Mouse (Mus musculus) ZHBTc4 (cell line): Measurements from ENCODE around the gene Tanc1.
A peak's percentile ranks its signal among the peaks of the same experiment; 100 is the strongest.

Experiments used
- DNase-seq: peaks from one replicate; pipeline ENCODE4 v3.0.0-alpha.2; 2011; ENCODE audit warnings: low read depth, low spot score

Tanc1 gene

DNA sequence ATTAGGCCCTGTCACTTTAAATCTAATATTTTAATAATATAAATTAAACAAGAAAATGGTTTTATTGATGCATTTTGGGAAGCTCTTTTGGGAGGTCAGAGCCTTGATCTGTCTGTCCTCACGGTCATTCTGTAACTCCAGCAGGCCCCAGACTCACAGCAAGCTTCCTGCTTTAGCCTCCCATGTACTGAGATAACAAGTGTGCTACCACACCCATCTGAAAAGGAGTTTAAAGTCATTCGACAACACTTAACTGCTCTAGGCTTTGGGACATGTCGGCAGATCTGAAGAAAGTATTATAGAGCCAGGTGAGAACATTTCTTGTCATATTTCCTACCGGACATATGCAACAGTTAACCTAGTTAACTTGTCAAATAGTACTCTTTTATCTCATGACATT lies 69.3 kb downstream of the Tanc1 start:
- no peak for DNase-seq

- no peak for DNase-seq
Observed at GRCm38 (mm10) chr2:59684864-59685605, 73.2 kb downstream of the Tanc1 start.

DNA sequence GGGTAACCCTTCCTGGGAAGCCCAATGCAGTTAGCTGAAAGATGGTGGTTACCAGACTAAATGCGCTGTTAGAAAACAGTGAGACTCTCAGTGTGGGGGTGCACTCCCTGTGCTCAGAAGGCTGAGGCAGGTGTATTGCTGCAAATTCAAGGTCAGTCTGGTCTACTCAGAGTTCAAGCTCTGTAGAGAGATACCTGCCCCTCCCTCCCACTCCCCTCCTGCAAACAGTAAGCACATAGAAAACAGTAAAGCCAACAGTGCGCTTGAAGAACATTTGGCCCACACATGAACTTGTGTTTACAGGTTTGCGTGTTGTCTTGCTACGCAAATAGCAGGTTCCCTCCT lies 73.7 kb downstream of the Tanc1 start:
- peak; percentile 43 for DNase-seq

DNA sequence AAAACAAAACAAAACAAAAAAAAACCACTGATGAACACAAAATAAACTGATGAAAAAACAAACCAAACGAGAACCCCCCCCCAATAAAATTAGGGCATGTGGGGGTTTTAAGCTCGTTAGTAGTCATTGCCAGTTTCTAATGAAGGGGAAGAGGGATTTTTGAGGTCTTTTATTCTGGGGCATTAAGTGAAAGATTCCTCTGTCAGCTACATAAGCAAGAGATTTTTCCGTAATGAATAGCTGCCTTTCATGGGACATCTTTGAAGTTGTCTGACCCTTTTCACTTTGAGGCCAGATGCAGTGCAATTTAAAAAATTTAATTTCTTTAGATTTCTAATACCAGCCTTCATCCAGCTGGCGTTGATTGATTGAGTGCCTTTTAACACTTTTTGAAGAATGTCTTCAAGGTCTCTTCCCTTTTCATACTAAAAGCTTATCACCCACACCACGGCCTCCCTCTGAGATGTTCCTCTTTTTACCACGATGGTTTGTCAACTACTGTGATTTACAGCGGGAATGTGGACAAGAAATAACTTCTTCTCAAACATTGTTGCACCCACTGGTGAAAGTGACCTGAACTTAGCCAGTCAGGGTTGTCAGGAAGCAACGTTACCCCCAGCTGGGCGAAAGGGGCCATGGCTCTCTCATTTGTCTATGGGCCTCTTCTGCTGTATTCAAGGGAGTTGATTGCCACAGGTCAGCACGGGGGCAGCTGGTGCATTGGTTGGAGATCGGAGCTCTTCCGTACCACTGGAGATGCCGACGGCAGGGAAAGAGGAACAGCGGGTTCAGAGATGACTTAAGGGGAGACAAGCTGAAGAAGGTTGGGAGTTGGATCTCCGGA lies 76.6 kb downstream of the Tanc1 start:
- no peak for DNase-seq

DNA sequence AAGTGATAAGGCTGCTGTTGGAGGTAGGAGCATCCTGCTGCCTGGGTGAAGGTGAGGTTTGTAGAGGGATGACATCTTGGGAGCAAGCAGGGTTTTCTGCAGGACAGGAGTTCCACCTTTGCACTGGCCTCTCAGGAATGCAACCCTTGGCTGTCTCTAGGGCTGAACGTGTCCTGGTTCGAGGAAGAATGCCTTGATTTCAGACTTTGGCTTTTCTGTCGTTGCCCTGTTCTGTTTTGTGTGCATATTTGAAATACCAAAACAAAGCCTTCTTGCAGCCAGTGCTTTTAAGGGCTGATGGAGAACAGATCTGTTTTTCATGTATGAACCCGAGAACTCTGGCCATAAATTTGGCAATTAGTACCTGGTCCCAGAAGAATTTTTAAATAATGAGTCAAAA lies 79.3 kb downstream of the Tanc1 start:
- no peak for DNase-seq

DNA sequence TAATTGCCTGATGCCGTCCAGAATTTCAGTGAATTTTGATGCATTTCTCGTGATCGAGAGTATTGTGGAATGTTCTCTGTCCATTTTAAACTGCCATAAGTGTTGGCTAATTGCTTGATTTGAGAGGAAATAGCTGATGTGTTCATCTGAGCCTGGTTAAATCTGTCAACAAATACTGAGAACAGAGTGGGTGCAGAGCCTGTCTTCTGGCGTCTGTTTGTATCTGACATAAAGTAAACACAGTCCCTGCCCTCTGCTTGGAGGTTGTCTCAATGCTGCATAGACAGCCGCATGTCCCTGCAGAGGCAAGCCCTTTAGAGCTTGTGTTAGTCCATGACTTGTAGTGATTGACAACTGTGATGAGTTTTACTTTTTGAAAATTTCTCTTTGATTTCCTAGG lies 81.6 kb downstream of the Tanc1 start:
- no peak for DNase-seq

- DNase-seq: no peak
Observed at GRCm38 (mm10) chr2:59697123-59697522, 85.3 kb downstream of the Tanc1 start.

DNA sequence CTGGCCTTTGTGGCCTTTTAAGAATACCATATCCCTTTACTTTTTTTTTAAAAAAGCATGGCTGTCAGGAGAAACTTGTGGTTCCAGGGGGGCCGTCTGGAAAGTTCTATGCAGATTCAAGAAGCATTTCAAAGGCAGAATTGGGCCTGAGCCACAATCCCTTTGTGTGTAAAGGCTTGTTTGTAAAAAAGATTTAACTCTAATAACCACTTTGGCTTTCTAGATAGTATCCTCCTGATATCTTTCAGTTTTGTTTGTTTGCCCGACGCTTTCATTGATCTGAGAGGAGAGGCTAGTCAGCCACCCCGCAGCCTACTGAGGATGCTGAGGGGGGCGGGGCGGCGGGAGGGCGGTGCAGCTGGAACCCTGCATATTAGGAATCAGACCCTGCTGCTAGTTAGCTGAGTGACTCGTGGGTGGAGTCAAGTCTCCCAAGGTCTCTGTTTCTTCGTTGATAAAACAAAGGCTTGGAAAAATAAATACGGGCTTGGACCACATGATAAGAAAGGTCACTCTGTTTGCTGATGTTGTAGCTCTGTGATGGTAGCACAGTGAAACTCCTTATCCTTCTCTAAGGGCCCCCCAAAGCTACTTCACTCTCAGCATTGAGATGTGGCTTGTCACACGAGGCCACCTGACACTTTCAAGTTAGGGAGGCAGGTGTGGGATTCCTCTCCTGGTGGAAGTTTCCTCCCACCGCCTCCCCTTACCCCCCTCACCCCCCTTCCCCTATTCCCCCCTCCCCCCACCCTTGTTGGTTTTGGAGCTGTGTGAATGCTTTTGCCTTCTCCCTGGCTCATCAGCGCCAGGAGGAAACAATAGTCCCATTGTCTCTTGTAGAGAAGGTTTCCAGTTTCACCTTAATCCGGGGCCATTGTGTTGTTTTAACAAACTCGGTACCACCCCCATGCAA lies 86.1 kb downstream of the Tanc1 start:
- DNase-seq: peak; percentile 86

DNA sequence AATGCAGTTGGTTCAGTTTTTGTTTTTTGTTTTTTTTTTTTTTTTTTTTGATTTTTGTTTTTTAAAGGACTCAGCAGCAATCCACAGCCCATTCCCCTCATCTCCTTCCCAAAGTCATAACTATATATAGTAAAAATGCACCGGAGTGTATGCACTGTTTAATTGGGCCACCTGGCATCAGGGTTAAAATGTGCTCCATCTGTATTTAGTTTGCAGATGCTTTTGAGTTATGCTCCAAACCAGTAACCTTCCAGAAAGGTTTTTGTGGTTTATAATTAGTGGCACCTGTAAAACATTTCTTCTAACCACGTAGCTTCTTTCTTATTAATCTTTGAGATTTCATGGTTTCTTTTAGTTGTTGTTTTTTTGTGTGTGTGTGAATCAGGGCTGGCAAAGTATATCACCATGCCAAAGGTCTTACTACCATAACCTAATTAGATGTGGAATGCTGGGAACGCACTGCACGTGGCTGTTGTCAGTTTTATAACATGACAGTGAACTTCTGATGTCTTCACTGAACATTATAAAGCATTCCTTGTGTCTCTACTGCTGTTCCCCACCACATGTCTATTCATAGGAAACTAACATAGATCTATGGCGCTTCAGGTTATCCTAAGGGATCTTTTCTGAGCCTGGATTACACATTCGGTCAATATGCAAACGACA lies 86.9 kb downstream of the Tanc1 start:
- no peak for DNase-seq

- DNase-seq: no peak
Observed at GRCm38 (mm10) chr2:59699893-59700292, 88.1 kb downstream of the Tanc1 start.

- DNase-seq: no peak
Observed at GRCm38 (mm10) chr2:59705221-59705620, 93.4 kb downstream of the Tanc1 start.

- no peak for DNase-seq
Observed at GRCm38 (mm10) chr2:59706806-59707205, 95.0 kb downstream of the Tanc1 start.

- no peak for DNase-seq
Observed at GRCm38 (mm10) chr2:59707922-59708706, 96.3 kb downstream of the Tanc1 start.

GRCm38 (mm10) chr2:59710771-59711170 lies 98.9 kb downstream of the Tanc1 start:
- DNase-seq: no peak

- no peak for DNase-seq
Observed at GRCm38 (mm10) chr2:59711992-59712391, 100.2 kb downstream of the Tanc1 start.

GRCm38 (mm10) chr2:59712484-59712883 lies 100.6 kb downstream of the Tanc1 start:
- DNase-seq: no peak

DNA sequence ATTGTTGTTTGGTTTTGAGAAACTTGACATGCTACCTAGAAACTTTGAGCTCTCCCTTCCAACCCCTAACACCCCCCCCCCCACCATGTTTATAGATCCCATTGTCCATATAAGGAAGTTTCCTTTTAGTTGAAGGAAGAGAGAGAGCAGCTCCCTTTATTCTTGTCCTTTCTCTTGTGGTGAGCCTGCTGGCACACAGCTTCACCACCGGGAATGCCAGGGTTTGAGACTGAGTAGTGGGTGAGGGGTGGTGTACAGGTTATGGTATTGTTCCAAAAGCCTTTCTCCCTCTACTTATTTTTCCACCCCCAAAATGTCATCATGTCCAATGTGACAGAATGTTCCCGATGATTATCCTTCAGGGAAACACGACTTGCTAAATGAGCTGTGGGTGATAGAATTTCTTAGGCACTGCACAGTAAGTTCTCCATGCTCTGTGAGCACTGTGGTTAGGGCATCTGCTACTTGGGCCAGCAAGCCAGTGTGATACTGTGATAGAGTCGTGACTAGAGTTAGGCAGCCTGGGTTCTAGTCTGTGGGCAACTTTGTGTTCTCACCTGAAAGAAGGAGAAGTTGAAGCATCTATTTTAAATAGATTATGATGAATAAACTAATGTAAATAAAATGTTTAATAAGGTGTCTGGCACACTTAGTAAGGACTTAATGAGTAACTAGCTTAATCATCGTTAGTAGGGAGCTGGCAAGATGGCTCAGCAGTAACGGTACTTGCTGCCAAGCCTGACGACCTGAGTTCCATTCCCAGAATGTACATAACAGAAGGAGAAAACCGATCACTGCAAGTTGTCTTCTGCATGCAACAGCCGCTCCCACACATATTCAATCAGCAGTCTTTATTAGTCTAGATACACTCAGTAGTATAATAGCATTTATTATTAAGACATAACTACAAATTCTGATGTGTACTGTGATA lies 102.0 kb downstream of the Tanc1 start:
- DNase-seq: no peak

- DNase-seq: no peak
Observed at GRCm38 (mm10) chr2:59714992-59715391, 103.2 kb downstream of the Tanc1 start.

DNA sequence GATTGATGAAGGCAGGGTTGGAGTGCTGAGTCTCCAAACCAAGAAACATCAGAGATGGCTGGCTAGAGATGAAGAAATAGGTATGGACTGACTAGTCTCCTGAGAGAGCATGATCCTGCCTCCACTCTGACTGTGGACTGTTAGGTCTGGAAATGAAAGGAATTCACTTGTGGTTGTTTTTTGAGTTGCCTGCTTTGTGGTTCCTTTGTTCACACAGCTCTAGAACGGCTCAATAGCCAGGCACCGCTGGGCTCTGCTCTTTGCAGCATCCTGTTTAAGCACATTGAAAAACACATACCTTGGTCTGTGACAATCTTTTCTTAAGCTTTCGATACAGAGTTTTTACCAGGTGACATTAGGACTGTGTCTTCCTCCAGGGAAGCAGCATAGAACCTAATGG lies 104.6 kb downstream of the Tanc1 start:
- no peak for DNase-seq
